Mouse (Mus musculus) ES-E14 (cell line): ENCODE data around the gene Dapk1.

Experiments used
- CHD2 ChIP-seq: IDR thresholded peaks from 2 replicates; pipeline ENCODE4 v1.6.1; 2014; ENCODE audit warnings: mild to moderate bottlenecking, low read depth, low read length, inconsistent platforms
- HCFC1 ChIP-seq: IDR thresholded peaks from 2 replicates; pipeline ENCODE4 v1.6.1; 2012; ENCODE audit warnings: low read length, inconsistent platforms, borderline replicate concordance; ENCODE audit not compliant: insufficient read depth
- MAFK ChIP-seq: IDR thresholded peaks from 2 replicates; pipeline ENCODE4 v1.6.1; 2014; ENCODE audit warnings: mild to moderate bottlenecking, low read depth, low read length, inconsistent platforms; ENCODE audit not compliant: insufficient read depth
- ZC3H11A ChIP-seq: IDR thresholded peaks from 2 replicates; pipeline ENCODE4 v1.6.1; 2012; ENCODE audit warnings: low read depth, mild to moderate bottlenecking, inconsistent platforms, low read length, borderline replicate concordance
- ZNF384 ChIP-seq: IDR thresholded peaks from 2 replicates; pipeline ENCODE4 v1.6.1; 2012; ENCODE audit warnings: low read depth, low read length, inconsistent platforms

DNA sequence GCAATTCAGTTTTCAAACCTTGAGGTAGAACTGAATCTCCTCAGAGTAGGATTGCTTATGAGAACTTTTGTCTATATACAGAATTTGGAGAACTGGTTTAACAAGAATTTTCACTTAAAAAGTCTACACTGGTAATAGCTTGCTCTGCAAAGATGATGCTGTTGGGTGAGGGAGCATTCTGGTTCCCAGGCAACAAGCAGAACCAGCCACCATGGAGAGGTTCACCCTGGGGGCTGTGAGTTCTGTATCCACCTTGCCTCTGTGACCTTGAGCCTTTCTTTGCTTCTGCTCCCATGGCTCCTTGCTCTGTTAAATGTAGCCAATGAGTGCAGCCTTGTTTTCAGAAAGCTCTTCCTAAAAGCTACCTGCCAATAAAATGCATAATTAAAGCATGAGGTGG is 44.8 kb upstream of the Dapk1 start:
- no peak for TF ChIP-seq MAFK
- no peak for TF ChIP-seq ZNF384
- TF ChIP-seq CHD2: no peak
- no peak for TF ChIP-seq ZC3H11A
- no peak for TF ChIP-seq HCFC1
